10 mouse cellular contexts compared by ENCODE assay signal in genomic region chr4:144906978-144907703, GRCm38 (mm10). TPM values are rescaled to one million over a fixed set of nuclear protein-coding genes. Genes with fewer than 3 reads are reported as not detected.
DNase-seq lines count a peak whose midpoint lies in the region; ATAC-seq and TF ChIP-seq lines count a peak whose summit lies in the region.
"Had no signal": no experiment of that assay in that cellular context is flagged by ENCODE, and none has a peak within 500 bp of the region (broad histone marks: within the 10 kb centered on the region; RNA-seq: fewer than 3 reads in every experiment).

No protein-coding gene starts in this region.

- no peaks in the 10 kb centered on the region for H3K27me3 ChIP-seq in kidney, postnatal 0 days (ENCODE audit: insufficient read depth, low read length)
- no peaks in the 10 kb centered on the region for H3K27me3 ChIP-seq in liver, embryonic 16.5 days (ENCODE audit: control insufficient read depth, insufficient read depth, low read depth, low read length)

- H3K4me1 ChIP-seq in kidney, postnatal 0 days (replicated peaks; ENCODE audit: insufficient read depth, low read length), result peaks cover 33% of the 10 kb centered on the region; the same call in 1 of the 2 replicates
- peaks cover 87% of the 10 kb centered on the region for H3K4me1 ChIP-seq in brown adipose tissue, adult 24 weeks (ENCODE audit: control insufficient read depth, insufficient read depth, insufficient read length, low read length)
- peaks cover 60% of the 10 kb centered on the region for H3K4me1 ChIP-seq in liver, embryonic 16.5 days (ENCODE audit: control insufficient read depth, low read depth, low read length)

- no peak overlapping the region for H3K4me3 ChIP-seq in kidney, postnatal 0 days (replicated peaks; ENCODE audit: low read depth, low read length)
- no peak overlapping the region for H3K4me3 ChIP-seq in brown adipose tissue, adult 24 weeks (ENCODE audit: insufficient read depth, low read depth, low read length)
- H3K4me3 ChIP-seq in liver, embryonic 16.5 days (ENCODE audit: low read depth, low read length), result no peak overlapping the region
- H3K4me3 ChIP-seq: heart, embryonic 12.5 days had no signal

- no peak for TF ChIP-seq CTCF in kidney, postnatal 0 days (IDR thresholded peaks at IDR 0.05; ENCODE audit: low read depth)

- WGBS in kidney, postnatal 0 days, result 79% methylated on average over 4 of the region's 4 CpGs
- 38% methylated on average over 4 of the region's 4 CpGs for WGBS in liver, embryonic 16.5 days (ENCODE audit: insufficient replicate concordance)

- H3K27ac ChIP-seq in kidney, postnatal 0 days, result 0 out of 2 replicates have a peak overlapping the region, but pooled peaks have one; percentile 13
- H3K27ac ChIP-seq in brown adipose tissue, adult 24 weeks (replicated peaks; ENCODE audit: low read depth, low read length), result peak overlapping the region; percentile 92
- peak overlapping the region; percentile 36 for H3K27ac ChIP-seq in liver, embryonic 16.5 days (ENCODE audit: low read length)

- H3K9me3 ChIP-seq in kidney, postnatal 0 days (replicated peaks; ENCODE audit: low read length), result no peaks in the 10 kb centered on the region
- no peaks in the 10 kb centered on the region for H3K9me3 ChIP-seq in liver, embryonic 16.5 days (replicated peaks; ENCODE audit: control insufficient read depth, low read length)
- H3K9me3 ChIP-seq: heart, embryonic 12.5 days had no signal

- H3K9ac ChIP-seq in kidney, postnatal 0 days (ENCODE audit: low read depth, low read length), result no peak overlapping the region
- no peak overlapping the region for H3K9ac ChIP-seq in liver, embryonic 16.5 days (ENCODE audit: low read depth, low read length)
- H3K9ac ChIP-seq: heart, embryonic 12.5 days had no signal

- peaks cover 11% of the 10 kb centered on the region; the same call in 1 of the 2 replicates for H3K36me3 ChIP-seq in kidney, postnatal 0 days (ENCODE audit: insufficient read depth, low read length)
- no peaks in the 10 kb centered on the region for H3K36me3 ChIP-seq in liver, embryonic 16.5 days (ENCODE audit: control insufficient read depth, insufficient read depth)
- H3K36me3 ChIP-seq: heart, embryonic 12.5 days had no signal

- ATAC-seq in kidney, postnatal 0 days (replicated peaks; ENCODE audit: low FRiP score, low read depth), result no peak
- ATAC-seq in liver, embryonic 16.5 days (ENCODE audit: low read depth), result no peak

- peak; percentile 79 for DNase-seq in gastrocnemius, adult 18-20 months (ENCODE audit: low spot score)
- no peak for DNase-seq in gastrocnemius, postnatal 4 days (ENCODE audit: low spot score in 2 of 2)
- no peak for DNase-seq in kidney, postnatal 0 days (ENCODE audit: low spot score)
- DNase-seq in kidney, adult 8-10 months, result no peak
- no peak for DNase-seq in thymus, postnatal 10 days (ENCODE audit: low spot score in 2 of 2)
- DNase-seq in frontal cortex, postnatal 14 days (ENCODE audit: low spot score in 2 of 2), result no peak
- DNase-seq: kidney, adult 9 months had no signal

- H3K4me2 ChIP-seq in kidney, postnatal 0 days (ENCODE audit: low read length), result no peak overlapping the region
- no peak overlapping the region for H3K4me2 ChIP-seq in liver, embryonic 16.5 days (ENCODE audit: low read depth, low read length)
- H3K4me2 ChIP-seq: heart, embryonic 12.5 days had no signal

RNA-seq across cellular contexts. Expression of gene Dhrs3, which starts 14.5 kb away (rescaled TPM):
- 10 to 100 TPM; 41.1 to 43.1 TPM for total RNA-seq in gastrocnemius, adult 18-20 months (2021)
- total RNA-seq in gastrocnemius, postnatal 4 days (2021), result 10 to 100 TPM; 49.2 to 51.4 TPM
- polyA plus RNA-seq in kidney, postnatal 0 days (2015; fragmentation: Nextera tagmentation; extraction: Ambion mirVana), result 199 and 233 TPM in 2 replicates
- 167 and 202 TPM in 2 replicates for polyA plus RNA-seq in brown adipose tissue, adult 24 weeks (2012; ENCODE audit: insufficient read depth, insufficient read length, missing spikeins)
- 35.3 and 39.2 TPM in 2 replicates for polyA plus RNA-seq in liver, embryonic 16.5 days (2015; fragmentation: Nextera tagmentation; extraction: Ambion mirVana)

Comparison
In these comparisons a context has a peak if more than half of its experiments do, and no peak if none do; other contexts are left out.
1. H3K27ac ChIP-seq: peak in every context shown above with its lines; median percentile 92 in brown adipose tissue, adult 24 weeks; 36 in liver, embryonic 16.5 days; 13 in kidney, postnatal 0 days.